Mouse (Mus musculus) 3T3-L1 (cell line): ENCODE data around the gene Sema4a.

ENCODE experiments used
- DNase-seq: peaks from one replicate; pipeline ENCODE4 v3.0.0-alpha.2; 2015; ENCODE audit warnings: low read depth, low spot score

Sema4a gene

DNA sequence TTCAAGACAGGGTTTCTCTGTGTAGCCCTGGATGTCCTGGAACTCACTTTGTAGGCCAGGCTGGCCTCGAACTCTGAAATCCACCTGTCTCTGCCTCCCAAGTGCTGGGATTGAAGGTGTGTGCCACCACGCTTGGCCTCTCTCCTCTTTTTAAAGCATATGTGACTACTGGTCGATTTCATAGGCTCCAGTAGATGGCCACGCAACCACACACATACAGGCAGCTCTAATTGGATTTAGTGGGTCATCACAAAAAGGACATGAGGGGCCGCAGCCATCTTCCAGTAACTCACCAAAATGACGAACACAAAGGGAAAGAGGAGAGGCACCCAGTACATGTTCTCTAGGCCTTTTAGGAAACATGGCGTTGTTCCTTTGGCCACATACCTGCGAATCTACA, 32.3 kb downstream of the Sema4a start:
- peak; percentile 40 for DNase-seq

DNA sequence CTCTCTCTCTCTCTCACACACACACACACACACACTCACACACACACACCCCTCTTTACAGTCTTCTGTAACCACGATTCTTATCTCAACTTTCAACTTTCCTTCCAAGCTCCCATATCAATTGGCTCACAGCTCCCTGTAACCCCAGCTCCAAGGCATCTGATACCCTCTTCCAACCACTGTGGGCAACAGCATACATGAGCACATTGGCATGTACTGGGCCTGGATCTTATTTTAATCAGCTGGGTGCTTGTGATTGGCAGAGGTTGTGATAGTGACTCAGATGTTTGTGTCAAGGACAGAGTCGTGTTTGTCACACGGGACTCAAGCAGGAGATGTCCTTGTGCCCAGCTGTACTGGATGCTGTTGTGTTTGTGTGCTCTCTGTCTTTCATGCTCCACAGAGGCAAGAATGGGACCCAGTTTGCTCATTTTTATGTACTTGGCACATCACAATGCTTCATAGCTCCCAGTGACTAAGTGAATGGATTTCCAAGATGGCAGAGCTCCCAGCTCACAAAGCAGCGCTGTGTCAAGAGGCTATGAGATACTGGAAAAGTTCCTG, 33.6 kb downstream of the Sema4a start:
- no peak for DNase-seq

DNA sequence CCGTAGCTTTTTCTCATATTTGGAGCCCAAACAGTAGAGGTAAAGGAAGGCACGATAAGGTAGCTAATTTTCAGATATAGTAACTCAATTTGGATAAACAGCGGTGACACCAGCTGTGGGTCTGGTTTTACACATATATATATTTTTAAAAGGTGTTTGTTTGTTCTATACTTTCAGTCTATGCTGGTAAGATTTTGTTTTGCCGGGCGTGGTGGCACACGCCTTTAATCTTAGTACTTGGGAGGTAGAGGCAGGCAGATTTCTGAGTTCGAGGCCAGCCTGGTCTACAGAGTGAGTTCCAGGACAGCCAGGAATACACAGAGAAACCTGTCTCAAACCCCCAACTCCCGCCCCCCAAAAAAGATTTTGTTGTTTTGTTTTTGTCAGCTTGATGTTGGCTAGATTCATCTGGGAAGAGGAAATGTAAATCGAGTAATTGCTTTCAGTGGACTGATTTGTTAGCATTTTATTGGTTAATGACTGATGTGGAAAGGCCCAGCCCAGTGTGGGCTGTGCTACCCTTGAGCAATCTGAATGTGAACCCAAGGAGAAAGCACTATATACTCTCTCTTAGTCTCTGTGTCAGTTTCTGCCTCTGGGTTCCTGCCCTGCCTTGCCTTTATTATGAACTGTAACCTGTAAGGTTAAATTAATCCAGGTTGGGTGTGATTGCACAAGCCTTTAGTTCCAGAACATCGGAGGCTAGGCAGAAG, 35.1 kb downstream of the Sema4a start:
- no peak for DNase-seq

DNA sequence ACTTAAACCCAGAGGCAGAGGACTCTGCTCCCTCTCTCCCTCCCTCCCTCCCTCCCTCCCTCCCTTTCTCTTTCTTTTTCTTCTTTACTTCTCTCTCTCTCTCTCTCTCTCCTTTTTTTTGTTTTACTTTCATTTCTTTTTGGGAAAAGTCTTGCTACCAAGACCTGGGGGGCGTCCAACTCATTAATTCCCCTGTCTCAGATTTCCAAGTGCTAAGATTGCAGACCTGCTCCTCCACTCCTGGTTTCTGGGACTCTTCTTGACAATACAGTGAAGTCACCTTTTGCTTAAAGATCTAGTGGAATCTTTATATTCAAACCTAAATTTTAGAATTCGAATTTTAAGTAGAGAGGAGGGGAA, 35.7 kb downstream of the Sema4a start:
- DNase-seq: no peak

DNA sequence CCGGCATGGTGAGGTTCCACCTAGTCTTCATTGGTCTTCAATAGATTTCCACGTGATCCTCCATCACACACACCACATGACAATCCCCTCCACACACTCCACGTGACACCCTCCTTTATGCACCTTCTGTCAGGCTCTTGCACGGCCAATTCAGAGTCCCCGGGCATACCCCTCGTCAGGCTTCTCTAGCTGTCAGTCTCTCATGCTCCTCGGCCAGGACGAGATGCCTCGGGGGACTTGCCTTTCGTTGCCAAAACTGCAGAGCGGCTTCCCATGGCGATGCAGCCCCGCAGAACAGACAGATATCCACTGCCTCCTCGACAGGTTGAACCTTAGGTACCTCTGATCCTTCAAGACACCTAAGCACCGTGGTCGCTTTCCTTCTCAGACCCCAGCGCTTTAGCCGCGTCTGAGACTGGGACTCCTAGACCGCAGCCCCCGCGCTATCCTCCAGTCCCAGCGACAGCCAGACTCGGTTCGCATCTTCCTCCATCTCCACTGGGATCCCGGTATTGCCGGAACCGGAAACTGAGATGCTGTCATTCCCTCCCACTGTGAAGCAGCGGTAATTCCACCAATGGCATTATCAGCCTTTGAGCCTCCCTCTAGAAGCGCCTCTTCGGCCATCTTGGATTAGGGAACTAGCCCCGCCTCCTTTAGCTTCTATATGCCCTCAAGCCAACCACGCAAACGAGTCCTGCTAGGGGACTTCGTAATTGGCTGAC, 36.2 kb downstream of the Sema4a start, which contains the start of gene Slc25a44:
Gene Slc25a44 (minus strand): TSS at position 535 of the 725 bp plus-strand sequence.
- peak; percentile 100 for DNase-seq

DNA sequence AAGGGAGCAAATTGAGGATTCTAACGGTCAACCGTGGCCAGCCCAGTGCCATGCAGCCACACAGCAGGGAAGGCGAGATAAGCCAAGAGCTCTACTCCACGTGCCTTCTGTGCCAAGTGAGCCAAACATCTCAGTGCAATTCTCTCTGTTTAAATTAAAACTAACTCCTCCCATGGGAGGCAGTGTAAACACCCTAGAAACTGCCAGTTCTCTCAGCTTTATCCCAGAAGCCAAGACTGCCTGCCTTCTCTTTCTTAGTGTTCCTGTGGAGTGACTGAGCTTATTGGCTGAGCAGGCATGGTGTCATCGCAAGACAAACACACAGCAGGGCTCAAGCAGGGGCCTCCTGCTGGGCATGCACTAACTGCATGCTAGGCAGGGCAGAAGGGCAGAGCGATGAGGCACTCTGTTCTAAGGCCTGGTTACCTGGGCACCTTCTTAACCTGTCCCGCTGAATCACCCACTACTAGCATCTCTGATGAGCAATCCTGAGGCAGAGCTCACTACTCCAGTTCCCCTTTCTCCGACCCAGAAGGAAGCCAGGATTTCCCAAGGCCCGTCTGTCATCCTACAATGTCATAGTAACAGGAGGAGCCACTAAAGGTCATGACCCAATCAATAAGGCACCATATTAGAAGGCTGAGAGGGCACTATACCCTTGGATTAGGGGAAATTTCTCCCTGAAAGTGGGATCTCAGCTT, 38.8 kb downstream of the Sema4a start:
- DNase-seq: peak; percentile 18

DNA sequence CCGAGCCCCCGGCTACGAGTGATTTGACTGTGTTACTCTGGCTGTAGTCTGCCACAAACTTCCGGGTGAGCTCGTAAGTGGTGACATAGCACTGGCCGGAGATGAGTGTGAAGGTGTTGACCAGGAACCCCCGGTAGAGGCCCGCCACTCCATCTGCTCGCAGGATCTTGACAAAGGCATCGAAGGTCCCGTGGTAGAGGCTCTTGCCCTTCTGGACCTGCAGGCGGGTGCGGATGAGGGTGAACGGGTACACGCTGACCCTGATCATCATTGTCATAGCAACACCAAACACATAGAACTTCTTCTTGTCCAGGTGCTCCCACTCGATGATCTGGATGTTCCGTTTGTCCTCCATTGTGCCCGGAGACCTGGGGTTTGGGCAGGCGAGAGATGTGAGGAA, 40.2 kb downstream of the Sema4a start:
- no peak for DNase-seq

DNA sequence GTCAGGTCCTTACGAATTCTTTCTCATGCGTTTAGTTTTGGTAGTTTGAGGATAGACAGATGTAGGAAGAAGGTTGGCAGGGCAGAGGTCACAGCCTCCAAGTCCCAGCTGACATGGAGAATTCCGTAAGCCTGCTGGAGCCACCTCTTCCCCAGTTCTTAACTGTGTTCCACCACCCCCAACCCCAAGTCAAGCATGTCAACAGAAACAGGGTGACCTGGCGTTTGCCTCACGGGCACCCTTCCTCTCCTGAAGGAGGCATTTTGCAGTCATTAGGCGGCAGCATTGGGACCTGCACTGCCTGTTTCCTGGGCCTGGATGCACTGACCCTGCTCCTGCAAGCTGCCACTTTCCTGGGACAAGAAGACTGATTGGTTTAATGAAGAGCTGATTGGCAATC, 43.0 kb downstream of the Sema4a start:
- no peak for DNase-seq

DNA sequence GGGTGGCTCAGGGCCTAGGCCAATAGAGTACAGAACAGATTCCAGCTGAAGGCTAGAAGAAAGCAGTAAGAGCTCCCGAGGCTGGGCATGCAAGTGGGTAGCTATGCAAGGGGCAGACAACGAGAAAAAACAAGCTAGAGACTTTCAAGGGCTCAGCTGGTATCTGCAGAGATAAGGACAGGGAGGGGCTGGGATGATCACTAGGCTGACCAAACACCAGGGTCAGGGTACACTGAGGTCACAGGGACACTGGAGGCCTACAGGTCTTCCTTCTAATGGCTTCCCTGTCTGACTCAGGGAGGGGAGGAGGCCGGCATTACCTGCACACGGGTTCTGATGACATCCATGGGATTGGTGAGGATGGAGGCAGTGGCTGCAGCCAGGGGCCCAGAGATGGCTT, 45.3 kb downstream of the Sema4a start:
- no peak for DNase-seq

DNA sequence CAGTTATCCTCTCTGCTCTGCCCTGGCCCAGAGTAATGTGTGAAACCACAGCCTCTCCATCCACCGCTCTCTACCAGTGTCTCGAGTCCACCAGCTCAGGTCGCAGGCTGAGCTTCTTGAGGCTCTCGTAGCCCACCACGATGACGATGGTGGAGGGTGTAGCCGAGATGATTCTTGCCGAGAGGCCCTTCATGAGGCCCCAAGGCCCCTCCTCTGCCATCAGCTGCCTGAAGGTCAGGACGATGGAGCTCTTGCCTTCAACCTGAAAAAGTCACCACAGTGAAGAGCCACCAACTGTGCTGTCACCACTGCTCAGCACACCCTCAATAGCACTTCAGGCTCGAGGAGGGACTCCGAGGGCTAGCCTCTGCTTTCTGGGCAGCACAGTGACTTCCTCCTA, 48.3 kb downstream of the Sema4a start:
- no peak for DNase-seq

DNA sequence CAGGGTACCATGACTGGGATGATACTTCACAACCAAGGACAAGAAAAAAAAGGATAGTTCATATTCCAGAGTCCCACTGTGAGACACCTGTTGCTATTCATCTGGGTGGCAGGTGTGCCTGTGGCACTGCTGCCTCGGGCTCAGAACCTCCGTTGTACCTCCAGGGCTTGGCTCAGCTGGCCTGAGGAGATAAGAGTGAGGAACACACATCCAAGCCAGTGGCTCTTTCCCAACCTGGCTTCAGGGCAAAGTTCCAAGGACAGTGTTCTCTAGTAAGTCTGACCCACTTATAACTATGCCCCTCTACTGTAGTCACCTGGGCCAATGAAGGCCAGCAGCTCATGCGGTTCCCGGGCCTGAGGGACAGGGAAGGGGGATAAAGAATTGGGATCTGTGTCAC, 49.3 kb downstream of the Sema4a start:
- no peak for DNase-seq

DNA sequence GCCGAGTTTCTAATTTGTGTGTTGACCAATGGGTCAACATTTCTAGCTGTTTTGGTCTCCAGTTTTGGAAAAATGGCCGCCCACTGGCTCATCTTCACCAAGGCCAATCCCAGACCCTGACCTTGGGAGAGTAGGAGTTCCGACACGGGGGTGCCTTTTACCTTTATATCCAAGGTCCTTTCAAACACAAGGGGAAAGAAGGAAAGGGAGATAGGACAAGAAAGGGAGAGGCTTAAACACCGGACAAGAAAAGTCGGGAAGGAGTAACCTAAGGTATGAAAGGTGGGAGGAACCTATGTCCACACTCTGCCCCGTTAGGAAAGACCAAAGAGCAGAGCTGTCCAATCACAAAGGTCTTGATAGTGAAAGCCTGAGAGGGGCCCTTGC, 50.3 kb downstream of the Sema4a start:
- DNase-seq: no peak

DNA sequence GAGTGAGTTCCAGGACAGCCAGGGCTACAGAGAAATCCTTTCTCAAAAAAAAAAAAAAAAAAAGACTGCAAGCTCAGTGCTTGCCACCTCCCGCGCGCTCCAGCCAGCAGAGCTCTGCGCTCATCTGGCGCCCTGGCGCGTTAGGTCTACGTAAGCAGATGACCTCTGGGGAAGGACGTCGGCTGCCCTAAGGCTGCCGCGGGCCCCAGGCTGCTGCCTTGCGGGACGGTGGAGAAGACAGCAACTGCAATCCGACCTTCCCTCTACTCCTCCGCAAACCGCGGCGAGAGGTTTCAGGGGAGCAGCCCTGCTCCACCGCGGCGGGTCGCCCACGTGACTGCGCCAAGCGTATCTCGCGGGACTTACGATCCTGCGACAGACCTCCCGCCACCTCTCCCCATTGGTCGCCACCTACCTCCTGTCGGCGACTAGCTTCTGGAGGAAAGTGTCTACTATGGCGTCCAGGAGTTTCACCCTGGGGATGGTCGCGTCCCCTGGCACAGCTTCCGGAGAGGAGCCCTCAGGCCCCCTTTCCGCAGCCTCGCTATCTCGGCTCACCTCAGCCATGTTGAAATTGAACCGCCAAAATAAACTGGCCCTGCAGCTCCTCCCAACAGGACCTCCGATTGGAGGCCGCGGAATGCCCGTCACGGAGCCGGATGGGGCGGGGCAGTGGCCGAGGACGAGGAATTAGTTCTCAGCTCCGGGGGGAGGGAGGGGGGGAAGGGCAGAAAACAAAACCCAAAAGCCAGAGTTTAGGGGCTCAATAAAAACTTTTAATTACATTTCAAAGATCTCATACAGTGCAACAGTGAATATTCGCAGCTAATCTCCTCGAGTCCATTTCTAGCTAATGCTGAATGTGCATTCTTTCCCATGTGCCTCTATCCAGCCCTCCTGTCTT, 51.0 kb downstream of the Sema4a start, which contains the start of gene Pmf1:
Gene Pmf1 (minus strand): TSS at position 591 of the 904 bp plus-strand sequence.
- peak; percentile 93 for DNase-seq

DNA sequence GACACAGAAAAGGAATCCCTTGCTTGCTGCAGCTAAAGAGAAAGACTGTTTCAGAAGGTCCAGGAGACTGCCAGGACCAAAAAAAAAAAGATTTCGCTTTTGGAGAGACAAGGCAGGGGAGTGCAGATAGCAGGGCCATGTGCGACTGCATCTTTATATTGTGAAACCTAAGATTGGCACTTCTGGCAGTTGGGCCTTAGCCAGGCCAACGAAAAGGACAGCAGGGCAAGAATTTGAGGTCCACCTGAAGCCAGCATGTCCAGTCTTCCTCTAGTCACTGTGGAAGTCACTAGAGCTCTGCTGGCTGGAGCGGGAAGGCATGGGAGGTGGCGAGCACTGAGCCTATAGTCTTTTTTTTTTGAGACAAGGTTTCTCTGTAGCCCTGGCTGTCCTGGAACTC, 52.0 kb downstream of the Sema4a start:
- DNase-seq: peak; percentile 32

DNA sequence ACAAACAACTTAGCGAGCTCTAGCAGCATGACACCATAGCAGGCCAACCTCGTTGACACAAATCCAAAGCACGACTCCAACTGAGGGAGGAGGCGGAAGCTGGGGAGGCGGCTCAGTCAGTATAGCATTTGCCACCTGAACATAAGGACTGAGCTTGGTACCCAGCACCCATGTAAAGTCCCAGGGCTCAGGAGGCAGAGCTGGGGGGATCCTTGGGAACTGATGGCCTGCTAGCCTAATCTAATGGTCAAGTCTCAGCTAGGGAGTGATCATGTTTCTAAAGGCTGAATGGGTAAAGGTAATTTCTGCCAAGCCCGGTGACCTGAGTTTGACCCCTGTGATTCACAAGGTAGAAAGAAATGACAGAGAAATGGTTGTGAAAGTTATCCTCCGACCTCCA, 53.5 kb downstream of the Sema4a start:
- DNase-seq: peak; percentile 48

DNA sequence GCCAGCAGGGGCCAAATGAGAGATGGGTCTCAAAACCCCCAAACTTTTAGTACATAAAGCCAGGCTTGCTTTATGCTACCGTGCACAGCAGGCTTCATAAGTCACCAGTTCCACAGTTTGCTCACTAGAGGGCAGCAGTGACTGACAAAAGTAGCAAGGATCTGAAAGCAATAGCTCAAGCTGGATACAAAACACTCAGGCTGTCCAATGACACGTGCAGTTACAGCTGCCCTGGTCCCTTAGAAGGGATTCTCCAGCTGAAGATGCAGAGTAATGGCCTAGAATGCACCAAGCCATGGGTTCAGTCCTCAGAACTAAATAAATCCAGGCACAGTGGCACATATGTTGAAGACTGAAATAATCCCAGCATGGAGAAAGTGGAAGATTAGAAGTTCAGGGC, 53.9 kb downstream of the Sema4a start:
- DNase-seq: peak; percentile 93

DNA sequence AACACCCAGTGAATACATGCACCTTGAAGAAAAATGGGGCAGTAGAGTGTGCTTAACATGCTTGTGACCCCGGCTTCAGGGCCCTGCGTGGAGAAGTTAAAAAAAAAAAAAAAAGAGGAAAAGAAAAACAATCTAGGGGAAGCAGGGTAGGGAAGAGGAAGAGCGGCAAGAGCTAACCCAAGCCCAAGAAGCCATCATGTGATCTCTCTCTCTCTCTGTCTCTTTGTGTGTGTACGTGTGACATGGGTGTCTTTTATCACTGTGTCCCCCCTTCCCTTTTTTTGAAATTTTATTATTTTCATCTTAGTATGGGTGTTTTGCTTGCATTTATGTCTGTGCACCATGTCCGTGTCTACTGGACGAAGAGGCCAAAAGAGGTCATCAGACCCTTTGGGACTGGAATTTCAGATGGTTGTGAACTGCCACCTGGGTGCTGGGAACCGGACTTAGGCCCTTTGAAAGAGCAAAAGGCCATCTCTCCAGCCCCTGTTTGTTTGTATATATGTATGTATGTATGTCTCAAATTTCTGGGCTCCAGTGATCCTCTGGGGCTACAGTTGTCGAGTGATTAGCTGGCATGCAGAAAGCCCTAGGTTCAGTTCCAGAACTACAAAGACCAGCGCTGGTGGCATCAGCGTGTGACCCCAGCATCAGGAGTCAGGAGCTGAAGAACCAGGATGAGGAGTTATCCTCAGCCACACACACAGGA, 57.3 kb downstream of the Sema4a start:
- no peak for DNase-seq

DNA sequence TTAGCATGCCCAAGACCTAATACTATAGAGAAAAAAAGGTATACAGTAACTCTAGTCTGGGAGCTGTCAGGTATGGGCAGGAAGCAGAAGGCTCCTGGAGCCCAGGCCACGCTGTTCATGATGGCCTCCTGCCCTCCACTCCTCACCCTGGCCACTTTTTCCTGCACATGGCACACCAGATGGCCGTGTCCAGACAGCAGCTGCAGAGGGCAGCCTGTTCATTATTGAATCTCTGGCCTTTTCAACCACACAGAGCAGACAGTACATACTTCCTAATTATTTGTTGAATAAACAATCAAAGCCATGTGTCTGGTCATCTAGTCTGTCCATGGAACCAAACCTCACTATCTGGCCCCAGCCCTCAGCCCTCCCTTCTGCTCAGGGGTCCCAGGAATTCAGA, 62.3 kb downstream of the Sema4a start:
- no peak for DNase-seq

DNA sequence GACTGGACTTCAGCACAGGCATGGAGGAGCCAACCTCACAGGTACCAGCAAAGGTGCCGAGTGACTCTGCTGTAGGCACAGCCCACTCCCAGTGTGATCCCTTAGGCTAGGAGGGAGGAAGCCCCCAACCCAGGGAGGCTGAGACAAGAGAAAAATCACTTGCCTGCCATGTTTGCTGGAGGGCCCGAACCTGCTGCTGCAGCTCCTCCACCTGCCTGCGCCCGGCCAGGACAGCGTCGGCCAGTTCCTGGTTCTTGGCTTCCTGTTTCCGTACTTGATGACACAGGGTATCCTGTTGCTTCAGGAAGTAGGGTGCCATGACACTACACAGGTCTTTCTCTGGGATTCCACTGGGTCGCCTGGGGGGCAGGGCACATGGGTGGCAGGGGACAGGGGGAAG, 65.2 kb downstream of the Sema4a start:
- no peak for DNase-seq

DNA sequence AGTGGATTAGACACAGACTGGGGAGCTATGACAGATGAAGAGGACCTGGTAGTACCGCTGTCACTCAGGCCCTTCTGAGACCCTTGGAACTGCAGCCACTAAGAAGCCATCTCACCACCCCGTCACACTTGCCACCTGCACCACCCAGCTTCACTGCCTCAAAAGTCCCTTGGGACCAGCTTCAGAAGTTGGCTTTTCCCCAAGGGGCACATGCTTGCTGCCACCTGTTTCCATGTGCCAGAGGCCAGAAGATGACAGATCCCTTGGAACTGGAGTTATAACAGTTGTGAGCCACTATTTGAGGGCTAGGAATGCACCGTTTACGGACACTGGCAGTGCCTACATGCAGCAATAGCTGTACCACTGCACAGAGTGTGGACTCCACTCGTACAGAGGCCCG, 65.7 kb downstream of the Sema4a start:
- no peak for DNase-seq
